Mouse (Mus musculus) urinary bladder, postnatal 14 days (tissue): ENCODE measurements around the gene Mgst3.
A peak's percentile ranks its signal among the peaks of the same experiment; 100 is the strongest.

Source experiments
- DNase-seq: peaks from one replicate; pipeline ENCODE4 v3.0.0; 2021; ENCODE audit warnings: low spot score

The Mgst3 gene

DNA sequence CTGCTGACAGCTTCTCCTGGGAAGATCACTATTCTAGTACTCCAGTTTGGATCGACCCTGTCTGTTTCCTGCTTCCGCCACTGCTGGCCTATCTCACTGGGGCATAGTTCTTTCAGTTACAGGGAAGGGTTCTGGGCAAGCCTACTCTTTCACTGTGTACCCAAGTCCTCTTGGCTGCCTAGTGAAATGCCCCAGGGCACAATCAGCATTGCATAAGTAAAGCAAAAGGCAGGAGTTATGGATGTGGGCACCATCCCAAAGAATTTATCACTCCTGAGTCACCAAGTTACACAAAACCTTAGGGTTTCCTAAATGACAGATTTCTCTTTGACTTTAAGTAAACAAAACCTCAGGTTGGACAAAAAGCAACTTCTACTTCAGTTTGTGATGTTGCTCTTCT, 6.3 kb downstream of the Mgst3 start:
- peak; percentile 75 for DNase-seq

GRCm38 (mm10) chr1:167386466-167386865, 7.2 kb downstream of the Mgst3 start:
- DNase-seq = no peak

- no peak for DNase-seq
These were observed 8.0 kb downstream of the Mgst3 start for GRCm38 (mm10) chr1:167385636-167386035.

GRCm38 (mm10) chr1:167385211-167385610, 8.4 kb downstream of the Mgst3 start:
- DNase-seq = no peak

GRCm38 (mm10) chr1:167384156-167384555, 9.5 kb downstream of the Mgst3 start:
- DNase-seq = peak; percentile 35

DNA sequence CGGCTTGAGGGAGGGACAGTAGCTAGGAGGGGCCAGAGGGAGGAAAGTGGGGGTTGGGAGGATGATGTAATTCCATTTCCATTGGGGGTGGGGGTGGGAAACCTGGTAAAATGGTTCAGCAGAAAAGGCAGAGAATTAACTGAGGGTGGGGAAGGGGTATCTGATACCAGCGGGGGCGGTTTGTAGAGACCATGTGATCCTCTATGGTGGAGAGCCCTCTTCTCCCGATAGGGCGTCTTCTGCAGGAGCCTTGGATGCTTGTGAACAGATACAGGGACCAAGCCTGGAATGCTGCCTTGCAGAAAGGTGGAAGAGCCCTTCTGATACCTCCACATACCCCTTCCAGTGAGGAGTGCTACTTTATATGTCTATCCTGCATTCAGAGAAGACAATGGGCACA, 10.5 kb downstream of the Mgst3 start:
- no peak for DNase-seq

DNA sequence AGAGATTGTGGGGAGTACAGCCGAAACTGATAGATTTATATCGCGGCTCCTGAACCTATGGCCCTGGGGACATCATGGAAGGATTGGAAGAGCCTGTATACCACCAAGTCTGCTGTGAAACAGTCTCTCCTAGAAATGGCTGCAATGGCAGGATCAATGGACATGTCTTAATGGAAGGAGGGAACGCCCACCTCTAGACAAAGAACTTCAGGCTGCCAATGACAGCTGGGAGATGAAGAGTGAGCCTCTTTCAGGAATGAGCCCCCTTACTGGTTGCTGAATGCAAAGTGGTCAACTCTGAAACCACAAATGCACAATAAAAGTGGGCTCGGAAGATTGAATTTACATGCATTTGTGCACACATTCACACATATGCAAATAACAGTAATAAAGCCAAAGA, 10.9 kb downstream of the Mgst3 start:
- DNase-seq = no peak

GRCm38 (mm10) chr1:167382316-167382715, 11.3 kb downstream of the Mgst3 start:
- no peak for DNase-seq

GRCm38 (mm10) chr1:167381050-167382015, 12.3 kb downstream of the Mgst3 start:
- peak; percentile 55 for DNase-seq

- no peak for DNase-seq
These were observed 13.4 kb downstream of the Mgst3 start for GRCm38 (mm10) chr1:167380223-167380622.

DNA sequence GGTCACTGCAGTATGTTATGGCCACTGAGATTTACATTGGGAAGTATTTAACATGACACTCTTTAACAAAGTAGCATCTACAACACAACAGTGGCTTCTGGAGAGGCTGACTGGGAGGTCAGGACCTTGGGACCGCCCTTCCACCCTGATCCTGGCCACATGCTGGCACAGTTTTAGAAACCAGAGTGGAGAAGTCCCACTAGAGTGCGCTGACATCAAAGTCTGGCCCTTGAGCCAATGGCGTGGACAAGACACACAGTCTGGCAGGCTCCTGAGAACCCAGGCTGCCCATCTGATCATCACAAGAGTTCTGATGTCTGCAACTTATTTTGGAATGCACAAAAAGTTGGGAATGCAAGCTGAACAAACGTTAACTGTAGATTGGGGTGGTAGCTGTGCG, 13.9 kb downstream of the Mgst3 start:
- no peak for DNase-seq

- no peak for DNase-seq
These were observed 15.6 kb downstream of the Mgst3 start for GRCm38 (mm10) chr1:167378019-167378418.

- no peak for DNase-seq
These were observed 18.7 kb downstream of the Mgst3 start for GRCm38 (mm10) chr1:167374942-167375341.

DNA sequence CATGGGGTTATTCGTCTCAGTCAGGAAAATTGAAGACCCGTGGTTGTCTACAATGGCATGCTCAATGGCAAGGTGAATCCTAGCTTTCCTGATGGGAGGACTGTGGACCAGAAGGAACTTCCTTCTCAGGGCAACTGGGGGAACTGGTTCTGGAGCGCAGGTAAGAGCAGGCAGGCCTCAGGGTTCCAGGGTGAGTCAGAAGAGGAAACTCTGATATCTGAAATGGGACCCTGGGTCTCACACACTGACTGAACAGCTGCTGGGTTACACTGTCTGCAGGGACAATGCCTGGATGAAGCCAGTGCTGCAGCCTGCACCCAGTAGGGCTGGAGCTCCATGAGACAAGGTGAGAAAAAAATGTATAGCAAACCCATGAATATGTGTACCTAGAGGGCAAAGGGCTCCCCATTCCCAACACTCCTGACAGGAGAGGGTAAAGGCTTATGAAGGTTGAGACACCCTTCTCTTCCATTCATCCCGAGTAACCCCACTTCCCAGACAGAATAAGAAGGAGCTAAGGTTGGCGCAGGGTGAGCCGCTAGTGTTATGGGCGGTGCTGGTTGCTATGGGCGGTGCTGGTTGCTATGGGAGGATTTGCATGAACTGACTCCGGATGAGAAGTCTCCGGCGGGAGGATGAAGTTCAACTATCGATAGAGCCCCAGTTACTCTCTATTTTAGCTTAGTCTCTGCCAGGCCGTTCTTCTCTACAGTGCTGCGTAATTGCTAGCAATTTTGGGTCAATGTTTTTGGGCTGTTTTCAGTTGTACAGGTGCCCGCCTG, 19.4 kb downstream of the Mgst3 start:
- DNase-seq = peak; percentile 63

GRCm38 (mm10) chr1:167372739-167373138, 20.9 kb downstream of the Mgst3 start:
- no peak for DNase-seq

DNA sequence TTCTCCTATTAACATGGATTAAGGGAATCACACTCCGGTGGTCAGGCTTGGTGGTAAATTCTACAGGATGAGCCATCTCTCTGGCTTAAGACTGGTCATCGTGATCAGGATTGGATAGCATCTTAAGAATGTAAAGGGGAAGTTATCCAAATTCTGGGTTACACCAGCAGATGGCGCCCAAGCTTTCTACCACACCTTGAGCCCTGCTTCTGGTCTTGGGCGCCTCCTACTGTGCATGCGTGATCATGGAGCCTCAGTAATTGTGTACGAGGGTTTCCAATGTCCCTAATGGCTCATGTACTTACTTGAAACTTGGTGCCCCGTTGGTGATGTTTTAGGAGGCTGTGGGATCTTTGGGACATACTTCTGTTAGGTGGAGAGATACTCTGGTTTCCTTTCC, 23.7 kb downstream of the Mgst3 start:
- peak; percentile 92 for DNase-seq

DNA sequence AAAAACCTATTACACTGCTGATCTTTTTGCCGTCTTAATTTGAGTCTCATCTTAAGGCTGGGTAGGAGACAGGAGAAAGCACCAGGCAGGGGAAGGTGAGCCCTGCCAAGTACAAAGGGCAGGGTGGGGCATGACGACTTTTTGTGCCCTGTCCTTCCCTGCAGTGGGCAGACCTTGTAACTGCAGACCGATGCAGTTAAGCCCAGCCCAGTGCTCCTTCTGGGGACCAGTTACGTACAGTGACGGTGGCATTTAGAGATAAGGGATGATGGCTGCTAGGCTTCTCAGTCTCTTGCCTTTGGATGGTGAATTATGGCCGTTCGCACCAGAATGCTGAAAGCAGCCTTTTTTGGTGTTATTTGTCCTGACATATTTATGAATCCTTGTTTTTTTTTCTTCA, 25.1 kb downstream of the Mgst3 start:
- DNase-seq = no peak

DNA sequence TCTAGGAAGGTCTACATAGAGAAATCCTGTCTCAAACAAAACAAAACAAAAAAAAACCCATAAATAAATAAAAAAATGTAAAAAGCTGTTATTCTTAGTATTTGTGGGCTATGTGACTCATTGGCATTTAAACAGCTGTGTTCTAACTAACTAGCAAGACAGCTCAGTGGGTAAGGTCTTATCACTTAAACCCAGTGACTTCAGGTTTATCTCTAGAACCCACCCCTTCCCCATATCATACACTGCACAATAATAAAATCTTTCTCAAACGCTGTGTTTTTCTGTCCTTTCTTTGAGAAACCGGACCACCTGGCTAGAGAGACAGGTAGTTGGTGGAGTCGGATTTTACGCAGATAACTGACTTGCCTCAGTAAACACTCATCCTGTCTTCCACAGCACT, 25.6 kb downstream of the Mgst3 start:
- no peak for DNase-seq

- DNase-seq = no peak
These were observed 27.0 kb downstream of the Mgst3 start for GRCm38 (mm10) chr1:167366621-167367020.

DNA sequence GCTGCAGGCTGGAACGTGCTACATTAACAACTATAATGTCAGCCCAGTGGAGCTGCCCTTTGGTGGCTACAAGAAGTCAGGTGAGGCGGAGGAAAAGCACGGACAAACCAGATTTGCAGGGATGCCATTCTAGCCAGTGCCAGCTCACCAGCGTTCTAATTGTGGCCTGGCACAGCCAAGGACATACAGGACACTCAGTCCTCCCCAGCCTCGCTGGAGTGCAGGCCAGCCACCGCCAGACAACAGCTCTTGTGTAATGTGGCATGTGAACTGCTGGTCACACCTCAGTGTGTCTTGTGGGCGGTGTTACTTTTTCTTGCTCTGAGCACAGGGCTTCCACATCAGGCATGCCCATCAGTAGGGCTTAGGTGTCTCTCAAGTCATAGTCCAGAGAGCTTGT, 27.8 kb downstream of the Mgst3 start:
- no peak for DNase-seq

- no peak for DNase-seq
These were observed 30.3 kb downstream of the Mgst3 start for GRCm38 (mm10) chr1:167363322-167363721.

DNA sequence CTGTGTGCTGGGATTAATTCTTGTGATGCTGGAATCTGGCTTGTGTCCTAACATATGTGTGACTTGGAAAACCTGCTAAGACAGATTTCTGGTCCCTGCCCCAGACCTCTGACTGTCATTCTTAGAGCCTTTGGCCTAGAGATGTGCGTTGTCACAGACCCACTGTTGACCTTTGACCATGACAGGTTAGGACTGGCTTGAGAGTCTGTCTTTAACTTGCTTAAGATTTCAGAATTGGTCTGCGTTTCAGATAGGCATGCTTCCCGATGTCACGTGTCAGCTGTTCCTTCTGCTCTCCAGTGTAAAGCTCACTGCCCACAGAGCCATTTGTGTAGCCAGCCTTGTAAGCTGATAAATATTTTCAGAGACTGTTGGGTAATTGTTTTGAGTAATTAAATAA, 30.8 kb downstream of the Mgst3 start:
- DNase-seq = no peak

- no peak for DNase-seq
These were observed 33.4 kb downstream of the Mgst3 start for GRCm38 (mm10) chr1:167360268-167360667.
